Mouse (Mus musculus): Measurements from ENCODE around the gene Cd7.

- TF ChIP-seq POLR2A (IDR thresholded peaks at IDR 0.05; ENCODE audit: insufficient read depth, low read depth, low read length) (no peak), CTCF (IDR thresholded peaks at IDR 0.05; ENCODE audit: insufficient read depth, low read depth, low read length) (no peak)
Observed at GRCm38 (mm10) chr11:121058956-121059355, 19.7 kb upstream of the Cd7 start.
